Mouse (Mus musculus): ENCODE results near the gene Snd1. TPM values are rescaled to one million over a fixed set of nuclear protein-coding genes. Genes with fewer than 3 reads are reported as not detected.

Snd1 gene
- polyA plus RNA-seq, 1 experiment from 2014 or later: 82.0 TPM

- Histone ChIP-seq H3K9me3 (no peaks in the 10 kb centered on the region), H3K27ac (no peak overlapping the region), H3K27me3 (replicated peaks) (no peaks in the 10 kb centered on the region), H3K36me3 (replicated peaks) (no peaks in the 10 kb centered on the region), H3K9ac (no peak overlapping the region), H3K4me2 (no peak overlapping the region), H3K4me3 (no peak overlapping the region), H3K4me1 (peaks cover 1% of the 10 kb centered on the region)
- 84% methylated on average over 4 of the region's 4 CpGs for WGBS
- no peak for ATAC-seq (replicated peaks)
Measured at GRCm38 (mm10) chr6:28613441-28613840, 138.5 kb downstream of the Snd1 start.

GRCm38 (mm10) chr6:28614856-28615255 lies 139.9 kb downstream of the Snd1 start:
- WGBS: 80% methylated on average over 4 of the region's 4 CpGs

GRCm38 (mm10) chr6:28615408-28615807 lies 140.5 kb downstream of the Snd1 start:
- 79% methylated on average over 3 of the region's 3 CpGs for WGBS

More at GRCm38 (mm10) chr6:28614856-28615255, 139.9 kb downstream of the Snd1 start:
- H3K36me3 ChIP-seq (replicated peaks): no peaks in the 10 kb centered on the region
- no peaks in the 10 kb centered on the region for H3K27me3 ChIP-seq (replicated peaks)
- ATAC-seq (replicated peaks): no peak
- no peak overlapping the region for H3K4me3 ChIP-seq
- no peak overlapping the region for H3K4me2 ChIP-seq
- no peak overlapping the region for H3K9ac ChIP-seq
- no peaks in the 10 kb centered on the region for H3K9me3 ChIP-seq
- H3K4me1 ChIP-seq: peaks cover 14% of the 10 kb centered on the region
- no peak overlapping the region for H3K27ac ChIP-seq

GRCm38 (mm10) chr6:28615966-28616365 lies 141.0 kb downstream of the Snd1 start:
- no peak for ATAC-seq (replicated peaks)
- no peak overlapping the region for H3K27ac ChIP-seq
- 46% methylated on average over 3 of the region's 3 CpGs for WGBS

More at GRCm38 (mm10) chr6:28615408-28615807, 140.5 kb downstream of the Snd1 start:
- H3K27ac ChIP-seq: no peak overlapping the region
- H3K4me2 ChIP-seq: no peak overlapping the region
- no peaks in the 10 kb centered on the region for H3K36me3 ChIP-seq (replicated peaks)
- peaks cover 16% of the 10 kb centered on the region for H3K4me1 ChIP-seq
- no peaks in the 10 kb centered on the region for H3K27me3 ChIP-seq (replicated peaks)
- no peak overlapping the region for H3K4me3 ChIP-seq
- H3K9me3 ChIP-seq: no peaks in the 10 kb centered on the region
- no peak overlapping the region for H3K9ac ChIP-seq
- no peak for ATAC-seq (replicated peaks)

GRCm38 (mm10) chr6:28618299-28618698 lies 143.4 kb downstream of the Snd1 start:
- H3K36me3 ChIP-seq (replicated peaks): no peaks in the 10 kb centered on the region
- no peaks in the 10 kb centered on the region for H3K27me3 ChIP-seq (replicated peaks)
- H3K4me3 ChIP-seq: no peak overlapping the region
- ATAC-seq (replicated peaks): no peak
- peaks cover 16% of the 10 kb centered on the region for H3K4me1 ChIP-seq
- no peaks in the 10 kb centered on the region for H3K9me3 ChIP-seq
- no peak overlapping the region for H3K27ac ChIP-seq
- no peak overlapping the region for H3K4me2 ChIP-seq
- WGBS: 36% methylated on average over 3 of the region's 3 CpGs
- H3K9ac ChIP-seq: no peak overlapping the region

More at GRCm38 (mm10) chr6:28615966-28616365, 141.0 kb downstream of the Snd1 start:
- H3K4me3 ChIP-seq: no peak overlapping the region
- H3K4me2 ChIP-seq: no peak overlapping the region
- no peaks in the 10 kb centered on the region for H3K9me3 ChIP-seq
- no peak overlapping the region for H3K9ac ChIP-seq
- no peaks in the 10 kb centered on the region for H3K27me3 ChIP-seq (replicated peaks)
- H3K36me3 ChIP-seq (replicated peaks): no peaks in the 10 kb centered on the region
- H3K4me1 ChIP-seq: peaks cover 16% of the 10 kb centered on the region

GRCm38 (mm10) chr6:28618751-28619153 lies 143.8 kb downstream of the Snd1 start:
- WGBS: 37% methylated on average over 7 of the region's 7 CpGs

GRCm38 (mm10) chr6:28621431-28621830 lies 146.5 kb downstream of the Snd1 start:
- no peak for ATAC-seq (replicated peaks)
- Histone ChIP-seq H3K9me3 (no peaks in the 10 kb centered on the region), H3K4me1 (peaks cover 16% of the 10 kb centered on the region), H3K4me3 (no peak overlapping the region), H3K27ac (no peak overlapping the region), H3K9ac (no peak overlapping the region), H3K4me2 (no peak overlapping the region), H3K27me3 (replicated peaks) (no peaks in the 10 kb centered on the region), H3K36me3 (replicated peaks) (no peaks in the 10 kb centered on the region)
- WGBS: 93% methylated on average over 4 of the region's 4 CpGs

More at GRCm38 (mm10) chr6:28618751-28619153, 143.8 kb downstream of the Snd1 start:
- no peak; the same call in 1 of the 2 replicates for ATAC-seq (replicated peaks)
- Histone ChIP-seq H3K27ac (no peak overlapping the region), H3K4me2 (no peak overlapping the region), H3K4me3 (no peak overlapping the region), H3K27me3 (replicated peaks) (no peaks in the 10 kb centered on the region), H3K9ac (no peak overlapping the region), H3K36me3 (replicated peaks) (no peaks in the 10 kb centered on the region), H3K4me1 (peaks cover 16% of the 10 kb centered on the region), H3K9me3 (no peaks in the 10 kb centered on the region)

GRCm38 (mm10) chr6:28621961-28622360 lies 147.0 kb downstream of the Snd1 start:
- no peak overlapping the region for H3K4me3 ChIP-seq
- 95% methylated on average over 5 of the region's 5 CpGs for WGBS
- H3K9ac ChIP-seq: no peak overlapping the region
- H3K27ac ChIP-seq: no peak overlapping the region
- H3K9me3 ChIP-seq: no peaks in the 10 kb centered on the region
- peaks cover 16% of the 10 kb centered on the region for H3K4me1 ChIP-seq
- H3K27me3 ChIP-seq (replicated peaks): no peaks in the 10 kb centered on the region
- H3K4me2 ChIP-seq: no peak overlapping the region
- no peak for ATAC-seq (replicated peaks)
- H3K36me3 ChIP-seq (replicated peaks): no peaks in the 10 kb centered on the region

- H3K4me3 ChIP-seq: no peak overlapping the region
- H3K4me2 ChIP-seq: no peak overlapping the region
- H3K9me3 ChIP-seq: no peaks in the 10 kb centered on the region
- H3K4me1 ChIP-seq: peaks cover 16% of the 10 kb centered on the region
- H3K9ac ChIP-seq: no peak overlapping the region
- no peaks in the 10 kb centered on the region for H3K27me3 ChIP-seq (replicated peaks)
- no peaks in the 10 kb centered on the region for H3K36me3 ChIP-seq (replicated peaks)
- ATAC-seq (replicated peaks): no peak
- 86% methylated on average over 6 of the region's 6 CpGs for WGBS
- H3K27ac ChIP-seq: no peak overlapping the region
Measured at GRCm38 (mm10) chr6:28622522-28622921, 147.6 kb downstream of the Snd1 start.

GRCm38 (mm10) chr6:28622963-28623362 lies 148.0 kb downstream of the Snd1 start:
- Histone ChIP-seq H3K9ac (no peak overlapping the region), H3K27ac (no peak overlapping the region), H3K36me3 (replicated peaks) (no peaks in the 10 kb centered on the region), H3K4me3 (no peak overlapping the region), H3K27me3 (replicated peaks) (no peaks in the 10 kb centered on the region), H3K4me1 (peaks cover 16% of the 10 kb centered on the region), H3K9me3 (no peaks in the 10 kb centered on the region), H3K4me2 (no peak overlapping the region)
- no peak for ATAC-seq (replicated peaks)
- 92% methylated on average over 3 of the region's 3 CpGs for WGBS

- no peak overlapping the region for H3K9ac ChIP-seq
- H3K9me3 ChIP-seq: no peaks in the 10 kb centered on the region
- no peaks in the 10 kb centered on the region for H3K27me3 ChIP-seq (replicated peaks)
- no peak overlapping the region for H3K4me2 ChIP-seq
- H3K36me3 ChIP-seq (replicated peaks): no peaks in the 10 kb centered on the region
- peak; percentile 87 for ATAC-seq (replicated peaks)
- peaks cover 16% of the 10 kb centered on the region for H3K4me1 ChIP-seq
- no peak overlapping the region for H3K4me3 ChIP-seq
- H3K27ac ChIP-seq: 0 out of 2 replicates have a peak overlapping the region, but pooled peaks have one; percentile 36
- WGBS: 27% methylated on average over 1 of the region's 1 CpGs
Measured at GRCm38 (mm10) chr6:28628408-28628807, 153.5 kb downstream of the Snd1 start.

GRCm38 (mm10) chr6:28629866-28630265 lies 154.9 kb downstream of the Snd1 start:
- Histone ChIP-seq H3K36me3 (replicated peaks) (no peaks in the 10 kb centered on the region), H3K27ac (no peak overlapping the region), H3K27me3 (replicated peaks) (no peaks in the 10 kb centered on the region), H3K4me3 (no peak overlapping the region), H3K9ac (no peak overlapping the region), H3K4me1 (peaks cover 24% of the 10 kb centered on the region), H3K4me2 (no peak overlapping the region), H3K9me3 (no peaks in the 10 kb centered on the region)
- WGBS: 41% methylated on average over 2 of the region's 2 CpGs
- ATAC-seq (replicated peaks): no peak

- H3K4me2 ChIP-seq: no peak overlapping the region
- no peak overlapping the region for H3K4me3 ChIP-seq
- WGBS: 68% methylated on average over 2 of the region's 2 CpGs
- peaks cover 24% of the 10 kb centered on the region for H3K4me1 ChIP-seq
- H3K9me3 ChIP-seq: no peaks in the 10 kb centered on the region
- no peaks in the 10 kb centered on the region for H3K27me3 ChIP-seq (replicated peaks)
- no peak for ATAC-seq (replicated peaks)
- no peak overlapping the region for H3K27ac ChIP-seq
- no peaks in the 10 kb centered on the region for H3K36me3 ChIP-seq (replicated peaks)
- H3K9ac ChIP-seq: no peak overlapping the region
Measured at GRCm38 (mm10) chr6:28630926-28631325, 156.0 kb downstream of the Snd1 start.
